Mouse (Mus musculus): ENCODE measurements around the gene Prpsap1. TPM values are rescaled to one million over a fixed set of nuclear protein-coding genes. Genes with fewer than 3 reads are reported as not detected.
A peak's percentile ranks its signal among the peaks of the same experiment; 100 is the strongest.

Gene Prpsap1
- total RNA-seq (2021), result 10 to 100 TPM; 30.9 to 34.6 TPM

DNA sequence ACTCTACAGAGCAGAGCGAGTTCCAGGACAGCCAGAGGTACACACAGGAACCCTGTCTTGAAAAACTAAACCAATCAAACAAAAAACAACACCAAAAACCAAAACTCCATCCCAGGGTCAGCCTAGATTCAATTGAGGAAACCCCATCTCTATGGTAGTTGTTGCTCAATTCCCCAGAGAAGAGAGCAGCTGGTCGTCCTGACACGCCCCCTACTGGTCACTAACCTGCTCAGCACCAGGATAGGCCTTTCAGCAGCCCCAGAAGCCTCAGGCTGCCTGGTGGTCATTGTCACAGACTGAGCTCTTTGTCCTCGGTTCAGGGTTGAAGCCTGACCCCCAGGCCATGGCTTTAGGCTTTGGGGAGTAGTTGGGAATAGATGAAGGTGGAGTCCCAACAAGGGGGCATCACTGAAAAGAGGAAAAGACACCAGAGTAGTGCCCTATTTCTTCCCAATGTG, at the start of gene Prpsap1:
Prpsap1 (minus strand) TSS at position 408 of the 458 bp plus-strand sequence.
- peak; percentile 56 to 63 for DNase-seq
- intact Hi-C loops (cut with DNase I), result no loop called here

DNA sequence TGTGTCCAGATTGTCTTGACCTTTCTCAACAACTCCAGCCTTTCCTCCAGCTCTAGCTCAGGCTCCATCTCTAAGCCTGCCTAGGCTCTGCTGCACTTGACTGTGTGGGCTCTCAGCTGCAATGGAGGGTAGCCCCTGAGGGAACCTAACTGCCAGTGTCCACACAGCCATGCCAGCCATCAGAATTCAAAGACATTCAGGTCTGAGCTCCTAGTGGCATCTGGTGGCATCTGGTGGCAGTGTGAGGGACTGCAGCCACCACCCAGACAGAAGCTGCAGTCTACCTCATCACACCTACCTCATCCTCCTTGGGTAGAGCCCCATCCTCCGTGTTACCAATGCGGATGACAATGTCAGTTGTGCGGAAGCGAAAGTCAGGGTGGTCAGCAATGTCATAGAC, 49.1 kb upstream of the Prpsap1 start:
- intact Hi-C loops (cut with DNase I), result no loop called here
- DNase-seq, result no peak

DNA sequence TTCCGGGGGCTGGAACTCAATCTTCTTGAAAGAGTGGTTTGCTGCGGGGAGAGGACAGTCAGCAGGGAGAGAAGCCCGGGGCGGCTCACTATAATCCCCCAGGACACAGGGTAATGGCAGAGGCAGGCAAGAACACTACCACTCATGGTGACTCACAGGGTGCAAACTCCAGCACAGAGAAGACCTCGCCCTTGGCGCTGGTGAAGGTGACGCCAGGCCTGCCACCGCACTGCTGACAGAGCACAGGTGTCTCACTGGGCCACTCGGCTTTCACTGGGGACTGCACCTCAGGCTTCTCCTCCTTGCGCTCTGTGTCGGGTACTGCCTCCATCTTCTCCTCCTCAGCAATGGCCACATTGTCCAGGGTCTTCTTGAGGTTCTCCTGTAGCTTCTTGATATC, 47.2 kb upstream of the Prpsap1 start:
- intact Hi-C loops (cut with DNase I), result no loop called here
- no peak for DNase-seq

DNA sequence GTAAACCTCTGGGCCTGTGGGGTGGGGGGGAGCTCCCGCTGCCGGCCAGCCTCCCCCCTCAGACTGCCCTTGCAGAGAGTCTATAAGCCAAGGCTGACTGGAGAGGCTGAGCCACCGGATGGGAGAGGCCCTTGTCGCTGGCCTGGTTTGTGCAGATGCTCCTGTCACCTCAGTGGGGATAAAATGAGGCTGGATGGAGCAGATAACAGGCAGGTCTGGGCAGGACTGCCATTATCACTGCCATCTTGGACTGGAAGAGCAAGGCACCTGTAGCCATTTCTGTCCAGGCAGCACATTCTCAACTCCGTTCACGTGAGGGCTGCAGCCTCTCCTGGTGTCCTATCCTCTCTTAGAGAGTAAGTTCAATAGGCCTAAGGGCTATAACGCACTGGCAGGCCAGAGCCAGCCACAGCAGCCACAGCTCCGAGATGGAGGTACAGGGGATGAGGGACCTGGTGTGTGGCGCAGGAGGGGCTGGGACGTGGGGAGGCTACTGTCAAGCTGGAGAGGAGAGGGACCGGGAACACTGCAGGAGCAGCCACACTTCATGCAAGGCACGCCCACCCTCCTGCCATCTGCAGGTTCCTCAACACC, 44.2 kb upstream of the Prpsap1 start:
- intact Hi-C loops (cut with DNase I), result loop anchor here (5.0 kb wide), 1 partner anchor 206 kb away; no protein-coding TSS in a partner anchor
- DNase-seq, result no peak

DNA sequence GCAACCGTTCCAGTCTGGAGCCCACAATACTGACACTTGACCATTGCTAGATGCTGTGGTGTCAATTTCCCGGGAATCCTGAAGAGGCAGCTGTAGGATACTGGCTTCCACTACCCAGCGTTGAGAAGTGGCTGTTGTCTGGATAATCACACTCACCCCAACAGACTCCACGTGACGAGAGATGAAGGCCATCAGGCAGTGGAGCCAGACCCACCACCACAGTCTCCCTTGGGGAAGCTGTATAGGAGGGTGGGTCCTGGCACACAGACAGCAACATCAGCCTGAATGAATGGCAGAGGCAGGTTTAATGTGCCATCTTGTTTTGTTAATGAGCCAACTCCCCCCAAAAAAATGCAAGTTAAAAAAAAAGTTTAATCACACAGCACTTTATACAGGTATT, 43.4 kb upstream of the Prpsap1 start:
- DNase-seq, result no peak
- intact Hi-C loops (cut with DNase I), result loop anchor here (5.0 kb wide), 1 partner anchor 205 kb away; no protein-coding TSS in a partner anchor

DNA sequence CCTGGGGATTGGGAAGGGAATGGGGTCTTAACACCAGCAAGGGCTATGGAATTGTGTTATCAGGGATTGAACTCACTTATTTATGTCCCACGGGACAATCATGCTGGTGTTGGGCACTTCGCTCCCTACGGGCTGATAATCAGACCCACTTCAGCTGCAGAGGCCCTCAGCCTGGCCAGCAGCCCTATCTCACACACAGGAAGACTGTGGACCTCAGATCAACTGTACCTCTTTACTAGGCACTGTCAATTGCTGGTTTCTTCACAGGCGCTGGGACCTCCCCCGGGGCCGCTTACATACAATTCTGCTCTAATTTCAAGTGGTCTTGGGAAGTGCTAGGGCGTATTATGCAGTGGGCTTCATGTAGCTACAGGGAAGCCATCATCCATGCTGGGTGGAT, 42.7 kb upstream of the Prpsap1 start:
- intact Hi-C loops (cut with DNase I), result loop anchor here (5.0 kb wide), 1 partner anchor 204 kb away; no protein-coding TSS in a partner anchor
- no peak for DNase-seq

DNA sequence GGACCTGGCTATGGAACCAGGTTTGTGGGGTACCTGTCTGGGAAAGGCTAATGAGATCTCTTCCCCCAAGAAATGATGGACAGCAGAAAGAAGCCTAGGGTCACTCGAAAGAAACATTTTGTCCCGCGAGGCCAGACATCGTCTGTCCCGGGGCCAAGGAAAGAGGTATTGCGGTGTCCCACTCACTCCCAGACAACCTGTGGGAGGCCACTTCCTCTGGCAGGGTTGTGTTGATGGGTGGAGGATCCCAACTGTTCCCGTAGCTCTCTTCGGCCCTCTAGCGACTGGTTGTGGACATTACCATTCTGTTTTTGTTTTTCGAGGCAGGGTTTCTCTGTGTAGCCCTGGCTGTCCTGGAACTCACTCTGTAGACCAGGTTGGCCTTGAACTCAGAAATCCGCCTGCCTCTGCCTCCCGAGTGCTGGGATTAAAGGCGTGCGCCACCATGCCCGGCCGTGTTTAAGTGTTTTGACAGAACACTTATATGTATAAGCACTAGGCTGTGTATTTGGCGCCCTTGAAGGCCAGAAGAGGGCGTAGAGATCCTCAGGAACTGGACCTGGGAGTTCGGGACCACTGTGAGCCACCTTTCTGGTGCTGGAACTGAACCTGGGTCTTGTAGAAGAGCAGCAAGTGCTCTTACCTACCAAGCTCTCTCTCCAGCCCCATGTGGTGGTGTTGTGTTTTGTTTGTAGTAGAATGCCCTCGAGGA, 40.3 kb upstream of the Prpsap1 start:
- peak; percentile 74 to 78 for DNase-seq
- intact Hi-C loops (cut with DNase I), result loop anchor here (1.0 kb wide), 1 partner anchor 33 kb away; no protein-coding TSS in a partner anchor

DNA sequence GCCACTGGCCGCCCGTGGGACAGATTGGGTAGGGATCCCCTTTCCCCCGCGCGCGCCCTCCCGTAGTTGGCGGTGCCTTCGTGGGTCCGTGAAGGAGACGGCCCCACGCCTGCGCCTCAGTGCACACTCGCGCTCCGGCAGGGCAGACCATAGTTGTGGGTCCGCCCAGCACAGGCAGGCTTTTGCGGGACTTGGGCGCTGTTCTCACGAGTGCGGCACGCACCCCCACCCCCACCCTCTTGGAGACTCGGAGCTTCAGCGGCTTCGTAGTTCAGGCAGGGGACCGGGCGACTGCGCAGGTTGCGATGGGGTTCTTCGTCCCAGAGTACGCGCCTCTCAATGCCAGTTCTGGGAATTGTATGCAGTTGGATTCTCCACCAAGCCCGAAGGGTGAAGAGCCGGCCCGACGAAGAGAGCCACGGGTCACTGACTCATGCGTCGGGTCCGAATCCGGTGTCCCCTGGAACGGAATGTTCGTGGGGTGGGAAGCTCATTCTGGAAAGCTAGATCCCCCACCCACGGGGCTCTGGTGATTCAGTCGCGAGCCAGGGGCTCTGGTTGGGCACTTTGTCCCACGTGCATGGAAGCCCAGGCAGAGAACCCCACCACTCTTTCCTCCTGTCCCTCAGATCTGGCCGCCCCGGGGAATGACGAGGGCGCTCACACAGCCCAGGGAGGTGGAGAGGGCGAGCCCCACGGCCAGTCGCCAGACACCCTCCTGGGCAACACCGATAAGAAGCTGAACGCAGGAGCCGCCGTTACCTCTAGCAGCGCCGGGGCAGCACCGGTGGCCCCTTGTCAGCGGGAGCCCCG, 39.5 kb upstream of the Prpsap1 start:
- intact Hi-C loops (cut with DNase I), result loop anchor here (1.0 kb wide), 1 partner anchor 32 kb away; no protein-coding TSS in a partner anchor
- no peak for DNase-seq

DNA sequence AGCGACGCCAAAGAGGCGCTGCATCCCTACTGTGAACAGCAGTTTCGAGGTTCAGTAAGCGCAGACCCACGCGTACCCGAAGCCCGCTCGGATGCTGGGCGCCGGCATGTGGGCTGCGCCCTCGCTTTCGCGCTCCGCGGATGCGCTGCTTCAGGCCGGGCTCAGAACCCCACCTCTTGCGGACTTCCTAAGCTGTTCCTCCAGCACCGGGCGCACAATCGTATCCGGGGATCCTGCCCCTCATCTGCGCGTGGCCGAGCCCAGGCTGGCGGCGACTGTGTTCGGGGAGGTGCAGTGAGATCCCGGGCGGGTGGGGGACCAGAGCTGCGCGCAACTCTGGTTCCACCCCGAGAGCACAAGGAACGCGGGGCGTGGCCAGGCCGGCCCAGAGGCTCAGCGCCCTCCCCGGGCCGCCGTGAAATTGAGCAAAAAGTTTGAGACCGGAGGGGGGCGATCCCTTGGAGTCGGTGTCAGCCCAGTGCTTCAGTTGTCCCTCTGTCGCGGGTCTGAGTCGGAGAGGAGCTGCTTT, 38.9 kb upstream of the Prpsap1 start:
- DNase-seq, result peak; percentile 74 to 82
- intact Hi-C loops (cut with DNase I), result no loop called here

DNA sequence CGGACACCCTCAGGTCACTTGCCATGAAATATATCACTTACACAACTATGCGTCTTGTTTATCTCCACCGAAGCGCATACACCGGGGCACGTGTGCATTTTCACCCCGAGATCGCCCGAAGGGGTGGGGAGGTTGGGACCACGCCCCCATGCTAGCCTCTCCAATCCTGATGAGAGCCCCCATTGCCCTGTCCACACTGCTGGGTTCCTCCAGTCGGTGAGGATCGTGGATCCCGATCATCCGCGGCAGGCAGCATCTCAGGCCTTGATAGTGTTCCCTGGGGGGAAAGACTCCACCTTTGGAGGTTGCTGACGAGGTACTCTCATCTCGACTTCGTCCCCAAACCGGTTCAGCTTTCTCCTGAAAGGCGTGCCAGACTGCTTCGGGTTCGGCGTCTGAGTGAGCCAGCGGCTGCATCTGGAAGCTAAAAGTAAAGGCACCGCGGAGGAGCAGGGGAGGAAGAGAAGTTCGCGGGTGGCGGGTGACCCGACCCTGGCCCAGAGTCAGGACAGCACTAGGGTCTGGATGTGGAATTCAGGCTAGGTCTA, 38.3 kb upstream of the Prpsap1 start:
- peak in 1 of 2 experiments; percentile 43 for DNase-seq

DNA sequence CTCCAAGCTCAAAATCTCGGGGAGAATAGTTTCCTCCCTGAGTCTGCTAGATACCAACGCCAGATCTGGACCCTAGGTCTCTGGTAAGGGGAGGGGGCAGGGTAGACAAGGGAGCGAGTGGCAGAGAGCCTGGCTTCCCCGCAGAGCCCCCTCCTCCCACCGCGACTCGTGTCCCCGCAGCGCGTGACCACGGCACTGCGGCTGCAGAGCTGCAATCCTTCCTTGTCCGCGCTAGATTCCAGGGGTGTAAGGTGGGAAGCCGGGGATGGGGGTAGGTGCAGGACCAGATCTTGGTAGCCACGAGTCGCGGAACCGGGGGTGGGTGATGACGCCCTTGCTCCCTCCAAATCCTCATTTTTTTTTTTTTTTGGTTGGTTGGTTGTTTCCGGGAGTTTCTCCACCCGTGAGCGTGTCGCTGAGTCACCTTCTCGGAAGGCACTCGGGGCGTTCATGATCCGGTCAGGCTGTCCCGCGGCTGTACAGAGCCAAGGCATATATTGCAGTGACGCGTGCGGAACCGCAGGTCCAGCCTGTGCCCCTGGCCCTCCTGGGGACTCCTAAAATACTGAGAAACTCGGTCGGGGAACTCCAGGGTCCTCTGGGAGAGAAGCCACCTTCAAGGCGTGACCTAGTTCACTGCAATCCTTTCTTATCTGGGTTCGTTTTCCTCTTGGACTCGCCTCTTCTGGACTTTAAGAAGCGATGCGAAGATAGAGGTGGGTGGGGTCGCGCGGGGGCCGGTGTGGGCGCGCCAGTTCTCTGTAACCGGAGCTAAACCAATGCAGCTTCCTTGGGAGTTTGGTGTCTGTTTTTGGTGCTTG, 37.6 kb upstream of the Prpsap1 start:
- intact Hi-C loops (cut with DNase I), result no loop called here
- DNase-seq, result no peak

More for the DNA sequence above, 38.3 kb upstream of the Prpsap1 start:
- intact Hi-C loops (cut with DNase I), result no loop called here

DNA sequence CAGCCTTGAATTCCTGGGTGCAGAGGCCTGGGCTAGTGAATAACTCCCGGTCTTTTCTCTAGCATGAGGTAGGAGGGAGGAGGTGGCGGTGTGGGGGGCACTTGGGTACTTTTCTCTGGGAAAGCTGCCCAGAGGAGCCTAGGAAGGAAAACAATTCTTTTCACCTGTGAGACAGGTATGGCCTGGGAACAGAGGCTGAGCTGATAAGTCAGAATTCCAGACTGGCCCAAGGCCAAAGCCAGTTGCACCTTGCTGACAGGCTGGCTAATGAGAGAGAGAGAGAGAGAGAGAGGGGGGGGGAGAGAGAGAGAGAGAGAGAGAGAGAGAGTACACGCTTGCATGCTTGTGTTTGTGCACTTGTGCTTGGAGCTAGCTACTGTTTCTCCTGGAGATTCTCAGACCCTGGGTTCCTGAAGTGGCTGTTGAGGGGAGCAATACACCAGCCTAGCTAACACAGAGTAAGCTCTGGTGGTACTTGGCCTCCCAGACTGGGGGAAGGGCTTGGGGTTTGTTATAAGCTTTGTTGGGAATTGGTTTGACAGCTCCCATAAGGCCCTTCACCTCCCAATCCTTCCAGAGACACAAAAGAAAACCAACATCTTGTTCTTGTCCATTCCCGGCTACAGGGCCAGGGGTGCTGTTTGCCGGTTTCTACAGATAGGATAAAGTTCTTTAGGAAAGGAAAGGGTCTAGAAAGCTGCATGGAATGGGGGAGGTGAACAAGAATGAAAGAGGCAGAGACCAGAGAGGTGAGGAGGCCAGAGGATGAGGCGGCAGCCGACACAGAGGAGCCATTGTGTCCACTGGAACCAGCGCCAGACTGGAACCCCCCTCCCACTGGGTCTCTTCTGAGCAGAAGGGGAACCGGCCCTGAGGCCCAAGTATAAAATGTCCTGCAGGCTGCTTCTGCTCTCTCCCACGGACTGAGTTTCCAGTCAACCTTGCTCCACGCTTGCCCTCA, 36.5 kb upstream of the Prpsap1 start, which contains the start of gene Sphk1:
Sphk1 (plus strand) TSS at position 739 of the 961 bp plus-strand sequence.
- no peak for DNase-seq
- intact Hi-C loops (cut with DNase I), result no loop called here

DNA sequence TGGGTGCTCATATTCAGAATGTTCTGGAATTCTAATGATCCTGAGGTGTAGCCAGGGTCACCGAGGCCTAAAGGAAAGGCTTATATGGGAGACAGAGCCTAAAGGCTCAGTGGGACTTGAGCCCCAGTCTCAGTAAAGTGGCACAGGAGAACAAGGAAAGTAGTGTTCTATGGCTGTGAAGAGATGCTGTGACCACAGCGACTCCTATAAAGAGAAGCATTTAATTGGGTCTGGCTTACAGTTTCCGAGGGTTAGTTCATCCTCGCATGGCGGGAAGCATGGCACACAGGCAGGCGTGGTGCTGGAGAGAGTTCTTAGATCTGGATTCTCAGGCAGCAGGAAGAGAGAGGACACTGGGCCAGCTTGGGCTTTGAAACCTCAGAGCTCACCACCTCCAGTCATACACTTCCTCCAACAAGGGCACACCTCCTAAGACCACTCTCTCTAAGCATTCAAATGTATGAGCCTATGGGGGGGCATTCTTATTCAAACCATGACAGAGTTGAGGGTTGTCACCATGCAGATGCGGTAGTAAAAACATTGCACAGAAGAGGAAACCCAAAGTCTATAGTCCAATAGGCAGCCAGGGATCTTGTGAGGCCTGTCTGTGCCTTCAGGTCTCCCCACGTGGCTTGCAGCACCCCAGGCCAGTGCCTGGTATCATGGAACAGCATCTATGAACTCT, 34.8 kb upstream of the Prpsap1 start:
- intact Hi-C loops (cut with DNase I), result no loop called here
- DNase-seq, result no peak

DNA sequence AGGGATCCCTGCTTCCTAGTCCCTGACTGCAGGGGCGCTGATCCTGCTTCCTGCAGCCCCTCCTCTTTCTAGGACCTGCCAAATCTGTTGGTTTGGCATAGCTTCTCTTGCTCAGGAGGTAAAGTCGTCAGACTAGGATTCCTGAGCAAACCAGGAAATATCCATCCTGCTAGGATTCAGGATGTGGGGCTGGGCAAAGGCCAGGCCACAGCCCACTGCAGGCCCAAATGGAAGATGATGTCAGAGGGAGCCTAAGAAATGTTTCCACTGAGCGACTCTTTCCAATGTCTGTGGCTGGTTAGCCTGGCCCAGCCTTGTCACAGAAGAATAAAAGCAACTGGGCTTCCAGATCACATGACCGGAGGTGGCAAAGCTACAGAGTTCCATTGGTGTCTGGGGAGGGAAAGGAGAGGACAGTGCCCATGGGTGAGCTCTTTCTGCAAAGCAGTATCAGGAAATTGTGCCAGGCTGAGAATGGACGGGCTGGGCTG, 29.7 kb upstream of the Prpsap1 start:
- intact Hi-C loops (cut with DNase I), result no loop called here
- peak; percentile 42 to 50 for DNase-seq

DNA sequence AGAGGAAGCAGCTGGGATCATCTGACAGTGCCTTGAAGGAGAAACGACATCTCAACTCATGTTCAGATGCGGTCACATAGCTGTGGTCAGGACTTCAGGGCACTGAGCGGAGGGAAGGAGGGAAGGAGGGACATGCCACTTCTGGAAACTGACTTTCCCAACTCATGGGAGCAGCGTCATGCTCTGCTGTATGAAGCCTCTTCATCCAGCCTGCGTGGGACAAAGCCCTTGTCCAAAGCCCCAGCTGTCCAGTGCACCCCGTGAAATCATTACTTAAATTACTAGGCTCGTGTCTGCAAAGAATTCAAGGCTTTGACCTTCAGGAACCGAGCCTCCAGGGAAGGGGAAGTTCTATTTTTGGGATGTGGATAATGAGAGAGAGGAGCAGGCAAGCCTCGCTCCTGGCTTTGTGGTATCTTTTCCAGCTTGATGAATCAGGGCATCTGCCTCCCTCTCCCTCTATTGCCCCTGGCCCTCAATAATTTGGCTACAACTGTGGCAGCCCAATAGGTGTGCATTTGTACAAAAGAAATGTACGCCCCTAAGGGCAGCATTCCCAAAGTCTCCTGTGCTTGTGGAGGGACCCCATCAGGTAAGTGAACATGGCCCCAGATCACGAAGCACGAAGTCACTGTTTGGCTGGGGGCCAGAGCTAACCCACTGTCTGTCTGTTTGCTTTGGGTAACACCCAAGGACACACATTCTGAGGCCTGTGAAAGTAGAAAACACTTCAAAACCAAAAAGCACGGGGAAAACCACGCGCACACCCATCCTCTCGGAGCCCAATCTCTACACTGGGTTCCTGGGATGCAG, 29.1 kb upstream of the Prpsap1 start:
- intact Hi-C loops (cut with DNase I), result no loop called here
- peak in 1 of 2 experiments; percentile 20 for DNase-seq

DNA sequence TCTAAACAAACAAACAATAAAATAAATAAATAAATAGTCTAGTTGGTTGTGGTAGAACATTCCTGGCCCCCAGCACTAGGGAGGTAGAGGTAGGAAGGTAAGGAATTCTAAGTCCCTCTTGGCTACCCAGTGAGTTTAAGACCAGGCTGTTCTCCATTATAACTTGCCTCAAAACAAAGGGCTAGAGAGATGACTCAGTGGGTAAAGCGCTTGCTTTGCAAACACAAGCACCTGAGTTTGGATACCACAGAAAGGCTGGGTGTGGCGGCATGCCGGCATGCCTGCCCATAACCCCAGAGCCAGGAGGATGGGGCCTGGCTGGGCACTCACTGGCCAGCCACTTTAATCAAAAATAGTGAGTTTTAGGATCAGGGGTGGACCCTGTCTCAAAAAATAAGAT, 28.0 kb upstream of the Prpsap1 start:
- no peak for DNase-seq
- intact Hi-C loops (cut with DNase I), result no loop called here

DNA sequence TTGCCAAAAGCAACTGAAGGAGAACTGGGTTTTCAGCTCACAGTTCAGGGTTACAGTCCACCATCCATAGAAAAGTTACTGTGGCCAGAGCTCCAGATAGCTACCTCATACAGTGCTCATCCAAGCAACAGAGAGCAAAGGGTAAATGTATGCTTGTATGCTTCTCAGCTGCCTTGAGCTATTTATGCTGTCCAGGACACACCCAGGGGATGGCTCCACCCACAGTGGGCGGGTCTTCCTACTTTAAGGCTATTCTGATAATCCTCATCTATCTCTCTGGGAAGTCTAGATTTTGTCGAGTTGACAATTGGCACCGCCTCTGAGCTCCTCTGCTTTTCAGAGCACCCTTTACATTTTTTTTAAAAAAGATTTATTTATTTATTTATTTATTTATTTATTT, 27.1 kb upstream of the Prpsap1 start:
- intact Hi-C loops (cut with DNase I), result no loop called here
- no peak for DNase-seq
